Mouse (Mus musculus) lung, adult 2 months (tissue): ENCODE measurements around the gene Hdac6. TPM values are rescaled to one million over a fixed set of nuclear protein-coding genes. Genes with fewer than 3 reads are reported as not detected.
A peak's percentile ranks its signal among the peaks of the same experiment; 100 is the strongest.
"Not testable (repeated sequence)": the region's sequence is repeated elsewhere in the genome, so short reads cannot be mapped to it uniquely, and the experiment has no call there.

Source experiments
- DNase-seq: peaks from one replicate; pipeline ENCODE4 v3.0.0; 2022
- H3K4me1 ChIP-seq: fragments of 200-500 bp; 2 replicates; pipeline ENCODE4 v1.6.1; 2011; ENCODE audit warnings: low read length; ENCODE audit not compliant: control insufficient read depth, insufficient read depth
- H3K4me3 ChIP-seq: fragments of 200-500 bp; replicated peaks from 2 replicates; pipeline ENCODE3; 2011; ENCODE audit warnings: low read depth, mild to moderate bottlenecking, control low read depth, low read length; ENCODE audit errors: extremely low read depth
- CTCF ChIP-seq: fragments of 200-500 bp; IDR thresholded peaks from 2 replicates; pipeline ENCODE4 v1.5.1; 2011; ENCODE audit warnings: mild to moderate bottlenecking, low read length, control low read depth; ENCODE audit not compliant: insufficient read depth
- POLR2A ChIP-seq: fragments of 200-500 bp; IDR thresholded peaks from 2 replicates; pipeline ENCODE4 v1.6.1; 2011; ENCODE audit warnings: low read depth, mild to moderate bottlenecking, control low read depth, low read length, borderline replicate concordance; ENCODE audit errors: extremely low read depth
- WGBS: fragments of 180-500 bp; shearing (Covaris S2); methylation state at CpG from one replicate; pipeline ENCODE4 v1.1.7; 2018; 5-methylcytosine and 5-hydroxymethylcytosine counted together
- polyA plus RNA-seq: library from polyadenylated mRNA; depleted of rRNA; stranded (reverse); fragments of >200 nt; gene quantifications from 2 replicates; pipeline ENCODE4 v1.2.3, GENCODE M21; 2012

The Hdac6 gene
- polyA plus RNA-seq, 1 experiment: 22.8 TPM

DNA sequence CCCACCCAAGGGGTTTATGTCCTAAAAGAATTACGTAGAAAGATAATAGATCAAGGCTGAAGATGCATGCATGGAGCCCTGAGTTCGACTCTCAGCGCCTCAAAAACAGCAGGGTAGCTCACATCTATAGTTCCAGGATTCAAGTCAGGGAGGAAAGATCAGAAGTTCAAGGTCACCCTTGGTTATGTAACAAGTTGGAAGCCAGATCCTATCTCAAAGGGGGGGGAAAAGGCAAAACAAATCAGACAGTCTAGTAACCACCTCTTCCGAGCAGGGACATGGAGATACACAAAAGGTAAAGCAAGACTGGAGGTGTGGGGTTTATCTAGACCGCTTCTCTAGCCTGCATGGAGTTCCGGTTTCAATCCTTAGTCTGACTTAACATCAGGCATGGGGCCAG lies 21.4 kb downstream of the Hdac6 start:
- 65% methylated on average over 6 of the region's 6 CpGs for WGBS
- Histone ChIP-seq H3K4me1 (no peaks in the 10 kb centered on the region), H3K4me3 (no peak overlapping the region)
- no peak for TF ChIP-seq CTCF
- TF ChIP-seq POLR2A: no peak
- DNase-seq: no peak

DNA sequence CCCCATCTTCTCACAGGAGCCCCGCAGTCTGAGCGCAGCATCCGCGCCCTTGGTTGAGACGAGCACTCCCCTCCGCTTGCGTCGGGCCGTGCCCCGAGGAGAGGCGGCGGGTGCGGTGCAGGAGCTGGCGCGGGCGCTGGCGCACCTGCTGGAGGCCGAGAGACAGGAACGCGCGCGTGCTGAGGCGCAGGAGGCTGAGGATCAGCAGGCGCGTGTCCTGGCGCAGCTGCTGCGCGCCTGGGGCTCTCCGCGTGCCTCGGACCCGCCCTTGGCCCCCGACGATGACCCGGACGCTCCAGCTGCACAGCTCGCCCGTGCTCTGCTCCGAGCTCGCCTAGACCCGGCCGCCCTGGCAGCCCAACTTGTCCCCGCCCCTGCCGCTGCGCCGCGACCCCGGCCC lies 25.7 kb downstream of the Hdac6 start:
- WGBS: 21% methylated on average over 48 of the region's 48 CpGs
- no peaks in the 10 kb centered on the region for H3K4me1 ChIP-seq
- H3K4me3 ChIP-seq: no peak overlapping the region
- DNase-seq: no peak
- no peak for TF ChIP-seq CTCF
- TF ChIP-seq POLR2A: no peak

DNA sequence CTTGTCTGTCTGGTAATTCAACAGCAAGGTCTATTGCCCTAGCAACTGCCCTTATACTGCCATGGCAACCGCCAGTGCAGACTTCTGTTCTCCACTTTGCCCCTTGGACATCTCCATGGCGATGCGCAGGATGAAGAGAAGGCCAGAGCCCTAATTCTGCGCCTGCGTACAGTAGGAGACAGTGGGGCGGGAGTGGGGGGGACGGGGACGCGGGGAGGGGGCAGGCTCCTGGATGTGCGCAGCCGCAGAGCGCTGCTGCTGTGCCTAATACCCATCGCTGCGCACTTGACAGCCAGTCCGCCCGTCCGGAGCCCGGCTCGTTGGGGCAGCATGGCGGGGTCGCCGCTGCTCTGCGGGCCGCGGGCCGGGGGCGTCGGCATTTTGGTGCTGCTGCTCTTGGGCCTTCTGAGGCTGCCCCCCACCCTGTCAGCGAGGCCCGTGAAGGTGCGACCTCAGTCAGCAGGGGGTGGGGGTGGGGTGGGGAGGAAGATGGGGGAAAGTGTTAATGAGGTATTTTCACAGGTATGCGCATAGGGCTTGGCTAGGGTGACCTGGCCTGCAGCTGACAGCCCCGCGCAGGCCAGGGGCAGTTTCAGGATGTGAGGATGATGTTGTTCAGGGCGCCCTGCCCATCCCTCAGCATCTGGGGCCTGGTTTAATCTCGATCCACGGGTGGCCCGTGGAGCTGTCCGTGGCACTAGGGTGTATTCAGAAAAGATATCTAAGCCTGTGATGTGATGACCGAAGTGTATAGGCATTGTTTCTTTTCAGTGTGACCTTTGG lies 27.9 kb downstream of the Hdac6 start, which contains the start of gene Pcsk1n:
Gene Pcsk1n, plus strand, starts transcription at position 222 of the 783 bp plus-strand sequence.
- TF ChIP-seq CTCF (no peak), POLR2A (no peak)
- no peak for DNase-seq
- 23% methylated on average over 39 of the region's 40 CpGs for WGBS
- Histone ChIP-seq H3K4me3 (no peak within 1 kb of the TSS), H3K4me1 (no peaks in the 10 kb centered on the region)

DNA sequence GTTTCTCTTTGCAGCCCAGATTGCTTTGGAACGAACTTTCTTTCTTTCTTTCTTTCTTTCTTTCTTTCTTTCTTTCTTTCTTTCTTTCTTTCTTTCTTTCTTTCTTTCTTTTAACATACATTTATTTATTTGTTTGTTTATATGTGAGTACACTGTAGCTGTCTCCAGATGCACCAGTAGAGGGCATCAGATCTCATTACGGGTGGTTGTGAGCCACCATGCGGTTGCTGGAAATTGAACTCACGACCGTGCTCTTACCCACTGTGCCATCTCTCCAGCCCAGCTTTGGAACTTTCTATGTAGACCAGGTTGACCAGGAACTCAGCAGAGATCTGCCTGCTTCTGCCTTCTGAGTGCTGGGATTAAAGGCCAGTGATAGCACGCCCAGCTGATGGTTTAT lies 29.7 kb downstream of the Hdac6 start:
- not testable (repeated sequence) for H3K4me3 ChIP-seq, DNase-seq, H3K4me1 ChIP-seq
- 60% methylated on average over 6 of the region's 6 CpGs for WGBS

DNA sequence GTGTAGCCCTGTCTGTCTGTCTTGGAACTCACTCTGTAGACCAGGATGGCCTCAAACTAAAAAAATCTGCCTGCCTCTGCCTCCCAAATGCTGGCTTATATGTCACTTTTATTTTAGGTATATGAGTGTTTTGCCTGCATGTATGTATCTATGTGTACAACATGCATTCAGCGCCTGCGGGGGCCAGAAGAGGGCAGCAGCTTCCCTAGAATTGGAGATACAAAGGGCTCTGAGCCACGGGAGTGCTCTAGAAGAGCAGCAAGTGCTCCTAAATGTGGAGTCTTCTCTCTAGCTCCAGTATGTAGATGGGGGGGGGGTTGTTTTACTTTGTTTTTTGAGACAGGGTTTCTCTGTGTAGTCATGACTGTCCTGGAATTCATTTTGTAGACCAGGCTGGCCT lies 32.0 kb downstream of the Hdac6 start:
- not testable (repeated sequence) for DNase-seq, H3K4me1 ChIP-seq, H3K4me3 ChIP-seq
- WGBS: 37% methylated on average over 3 of the region's 3 CpGs

DNA sequence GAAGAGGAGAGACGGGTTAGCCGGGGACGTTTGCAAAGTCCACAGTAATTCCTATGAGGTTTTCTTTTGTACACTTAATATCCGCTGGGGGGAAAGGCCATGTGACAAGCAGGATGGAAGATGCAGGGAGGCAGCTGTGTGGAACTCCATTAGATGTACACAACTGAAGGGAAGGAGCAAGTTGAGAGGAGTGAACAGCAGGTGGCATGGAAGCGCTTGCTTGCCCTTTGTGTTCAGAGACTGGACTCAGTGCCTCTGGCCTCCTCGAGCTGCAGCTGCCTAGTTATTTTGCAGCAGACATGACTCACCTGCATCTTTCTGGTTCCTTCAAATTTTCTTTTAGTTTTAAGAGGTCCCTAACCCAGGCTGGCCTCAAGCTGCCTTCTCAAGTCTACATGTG lies 37.2 kb downstream of the Hdac6 start:
- H3K4me1 ChIP-seq: no peaks in the 10 kb centered on the region
- DNase-seq: no peak
- TF ChIP-seq CTCF (no peak), POLR2A (no peak)
- WGBS: 63% methylated on average over 6 of the region's 6 CpGs
- no peak overlapping the region for H3K4me3 ChIP-seq

DNA sequence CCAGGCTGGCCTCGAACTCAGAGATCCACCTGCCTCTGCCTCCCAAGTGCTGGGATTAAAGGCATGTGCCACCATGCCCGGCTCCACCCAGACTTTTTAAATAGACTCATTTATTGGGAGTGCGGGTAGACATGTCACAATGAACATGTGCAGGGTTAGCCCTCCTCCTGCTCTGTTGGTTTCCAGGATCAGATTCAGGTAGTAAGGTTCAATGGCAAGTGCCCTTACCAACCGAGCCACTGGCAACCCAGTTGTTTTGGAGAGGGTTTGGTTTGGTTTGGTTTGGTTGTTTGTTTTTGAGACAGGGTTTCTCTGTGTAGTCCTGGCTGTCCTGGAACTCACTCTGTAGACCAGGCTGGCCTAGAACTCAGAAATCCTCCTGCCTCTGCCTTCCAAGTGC lies 38.4 kb downstream of the Hdac6 start, which contains the start of gene Gm10490:
Gene Gm10490, plus strand, starts transcription at position 301 of the 400 bp plus-strand sequence.
- not testable (repeated sequence) for H3K4me3 ChIP-seq, DNase-seq, H3K4me1 ChIP-seq
- WGBS: 89% methylated on average over 4 of the region's 4 CpGs

DNA sequence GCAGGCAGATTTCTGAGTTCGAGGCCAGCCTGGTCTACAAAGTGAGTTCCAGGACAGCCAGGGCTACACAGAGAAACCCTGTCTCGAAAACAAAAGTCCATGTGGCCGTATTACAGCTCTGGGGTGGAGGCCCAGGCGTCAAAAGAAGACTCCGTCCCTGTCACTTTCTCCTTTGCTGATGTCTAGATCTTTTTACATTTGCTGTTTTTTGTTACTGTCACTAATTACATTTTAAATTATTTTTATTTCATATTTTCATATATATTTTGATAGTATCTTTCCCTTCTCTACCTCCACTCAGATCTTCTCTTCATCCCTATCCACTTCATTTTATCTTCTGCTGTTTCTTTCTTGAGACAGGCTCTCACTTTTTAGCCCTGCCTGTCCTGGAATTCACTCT lies 40.0 kb downstream of the Hdac6 start, which contains the start of gene Gm10491:
Gene Gm10491, minus strand, starts transcription at position 101 of the 400 bp plus-strand sequence.
- no peak for DNase-seq
- WGBS: 75% methylated on average over 5 of the region's 5 CpGs
- TF ChIP-seq CTCF (no peak), POLR2A (no peak)
- no peak within 1 kb of the TSS for H3K4me3 ChIP-seq
- no peaks in the 10 kb centered on the region for H3K4me1 ChIP-seq

DNA sequence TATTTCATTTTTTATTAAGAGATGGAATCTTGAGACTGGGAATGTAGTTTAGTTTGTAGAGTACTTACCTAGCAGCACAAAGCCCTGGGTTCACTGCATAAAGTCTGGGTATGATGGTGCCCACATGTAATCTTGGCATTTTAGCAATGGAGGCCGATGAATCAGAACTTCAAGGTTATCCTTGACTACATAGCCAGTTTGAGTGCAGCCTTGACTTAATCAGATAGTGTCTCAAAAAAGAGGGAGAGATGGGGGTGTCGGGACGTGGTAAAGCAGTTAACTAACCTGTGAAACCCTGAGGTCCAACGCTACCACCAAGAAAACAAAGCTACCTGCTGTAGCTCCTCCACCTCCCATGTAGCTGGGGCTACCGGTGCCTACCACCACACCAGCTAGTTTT lies 43.2 kb downstream of the Hdac6 start:
- Histone ChIP-seq H3K4me1 (no peaks in the 10 kb centered on the region; the same call in 1 of the 2 replicates), H3K4me3 (no peak overlapping the region)
- no peak for DNase-seq
- no peak for TF ChIP-seq CTCF
- WGBS: 84% methylated on average over 5 of the region's 5 CpGs

DNA sequence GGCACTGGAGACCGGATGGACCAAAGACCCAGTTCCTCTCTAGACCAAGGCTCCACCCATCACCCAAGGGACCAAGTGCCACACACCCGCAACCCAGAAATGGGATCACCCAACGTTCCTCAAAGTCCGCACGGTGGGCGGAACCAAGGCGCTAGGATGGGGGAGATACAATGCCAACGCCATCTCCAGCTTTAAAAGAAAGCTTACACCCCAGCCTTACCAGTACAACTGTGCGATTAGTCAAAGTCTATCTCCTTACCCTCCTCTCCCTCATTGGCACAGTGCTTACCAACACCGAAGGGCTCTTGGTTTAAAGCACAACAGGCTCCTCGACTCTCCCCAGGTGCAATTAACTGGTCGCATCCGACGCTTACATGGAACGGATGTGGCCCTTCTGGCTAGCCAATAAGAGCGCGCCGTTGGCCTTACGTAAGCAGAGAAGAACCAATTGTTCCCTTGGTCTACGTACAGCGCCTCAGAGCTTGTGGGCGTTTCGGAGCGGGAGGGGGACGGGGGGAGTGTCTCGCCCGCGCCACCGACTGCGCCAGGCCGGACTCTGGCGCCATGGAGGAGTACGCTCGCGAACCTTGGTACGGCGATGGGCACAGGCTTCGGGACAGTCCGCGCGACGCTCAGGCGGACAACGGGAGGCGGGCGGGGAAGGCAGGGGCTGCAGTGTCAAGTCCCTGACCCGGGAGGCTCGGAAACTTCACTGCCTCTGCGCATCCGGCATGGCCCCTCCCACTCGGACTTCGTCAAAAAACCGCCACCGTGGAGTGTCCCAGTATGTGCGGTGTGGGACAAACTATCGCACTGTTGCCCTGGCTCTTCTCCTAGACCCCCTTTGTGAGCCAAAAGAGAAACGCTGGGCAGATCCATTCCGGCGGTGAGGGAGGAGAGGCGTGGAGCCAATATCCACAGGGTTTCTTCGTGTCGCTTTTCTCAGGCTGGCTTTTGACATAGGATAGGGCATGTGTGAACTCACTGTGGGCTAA lies 48.5 kb downstream of the Hdac6 start, which contains the start of the genes Pqbp1 and Timm17b:
Gene Pqbp1, minus strand, starts transcription at position 390 of the 995 bp plus-strand sequence.
Gene Timm17b, plus strand, starts transcription at position 478 of the 995 bp plus-strand sequence.
- H3K4me1 ChIP-seq: no peaks in the 10 kb centered on the region; the same call in 1 of the 2 replicates
- TF ChIP-seq CTCF (no peak), POLR2A (peak; percentile 63; the same call in 1 of the 2 replicates)
- H3K4me3 ChIP-seq: peak within 1 kb of the TSS; percentile 92
- DNase-seq: peak; percentile 81
- WGBS: 26% methylated on average over 62 of the region's 62 CpGs
